Mouse (Mus musculus) frontal cortex, postnatal 25 days (tissue): ENCODE data around the gene Traf3.

Experiments used
- DNase-seq, 2 experiments: peaks; one replicate each; pipeline ENCODE4 v3.0.0; 2022; ENCODE audit warnings: low spot score in 2 of 2

The Traf3 gene

GRCm38 (mm10) chr12:111314273-111314672 is 148.1 kb downstream of the Traf3 start:
- no peak for DNase-seq
